Mouse (Mus musculus): ENCODE measurements at regions not wholly inside any gene's neighbourhood (a gene's known extent, or its start where the extent isn't known, plus 50 kb on each side); places are given as distances from the start of the nearest gene placed in this dataset.

DNA sequence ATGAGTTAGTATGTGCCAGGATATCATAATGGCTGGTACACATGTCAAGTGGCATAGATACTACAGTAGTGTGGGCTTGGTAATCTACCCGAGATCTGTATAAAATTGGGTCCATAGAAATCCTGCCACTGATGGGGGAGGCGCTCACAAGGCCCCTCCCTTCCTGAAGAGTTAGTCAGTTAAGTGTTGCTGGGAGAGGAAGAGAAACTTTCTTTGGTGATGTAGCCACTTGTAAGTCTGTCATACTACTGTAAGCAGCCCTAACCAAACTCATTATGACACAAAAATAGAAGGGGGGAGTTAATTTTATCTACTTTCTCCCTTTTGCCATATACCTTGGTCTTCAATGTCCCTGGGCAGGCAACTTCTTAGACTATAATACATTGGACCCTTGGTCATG is 316.3 kb downstream of the Setd4 start:
- H3K36me3 ChIP-seq (replicated peaks; ENCODE audit: control insufficient read depth, insufficient read depth, low read depth, low read length): no peaks in the 10 kb centered on the region
- peaks cover 2% of the 10 kb centered on the region; the same call in 1 of the 2 replicates for H3K4me1 ChIP-seq (ENCODE audit: control insufficient read depth, insufficient read depth, low read length)
- 82% methylated on average over 2 of the region's 2 CpGs for WGBS
- H3K27ac ChIP-seq (replicated peaks; ENCODE audit: low read depth, low read length): no peak overlapping the region
- ATAC-seq (replicated peaks; ENCODE audit: insufficient number of reproducible peaks, low FRiP score, low TSS enrichment, low read depth) (no peak), DNase-seq (ENCODE audit: low spot score) (no peak)
- no peak overlapping the region for H3K4me2 ChIP-seq (ENCODE audit: low read depth, low read length)
- no peaks in the 10 kb centered on the region for H3K27me3 ChIP-seq (ENCODE audit: control insufficient read depth, insufficient read depth, low read length)
- H3K9ac ChIP-seq (replicated peaks; ENCODE audit: low read length): no peak overlapping the region
- H3K4me3 ChIP-seq (ENCODE audit: low read depth, low read length): no peak overlapping the region
- no peaks in the 10 kb centered on the region for H3K9me3 ChIP-seq (replicated peaks; ENCODE audit: control insufficient read depth, low read length)

DNA sequence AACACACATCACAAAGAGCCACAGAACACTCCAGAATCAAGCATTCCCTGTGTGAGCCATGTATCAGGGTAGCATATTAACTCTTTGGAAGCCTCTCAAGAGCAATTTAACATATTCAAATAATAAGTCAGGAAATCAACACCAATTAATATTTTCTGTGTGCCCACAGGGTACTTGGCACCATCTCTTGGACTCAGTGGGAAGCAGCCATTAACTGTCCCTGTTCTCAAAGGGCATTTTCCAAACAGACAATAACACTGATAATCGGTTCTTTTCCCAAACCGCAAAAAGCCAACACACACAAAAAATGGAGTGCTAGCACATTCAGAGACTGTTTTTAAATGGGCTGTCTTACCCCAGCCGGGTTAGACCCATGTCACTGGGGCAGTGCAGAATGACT is 317.0 kb downstream of the Setd4 start:
- H3K4me2 ChIP-seq (ENCODE audit: low read depth, low read length): no peak overlapping the region
- no peak overlapping the region for H3K27ac ChIP-seq (replicated peaks; ENCODE audit: low read depth, low read length)
- no peaks in the 10 kb centered on the region for H3K9me3 ChIP-seq (replicated peaks; ENCODE audit: control insufficient read depth, low read length)
- no peak overlapping the region for H3K9ac ChIP-seq (replicated peaks; ENCODE audit: low read length)
- no peaks in the 10 kb centered on the region for H3K4me1 ChIP-seq (ENCODE audit: control insufficient read depth, insufficient read depth, low read length)
- no peaks in the 10 kb centered on the region for H3K27me3 ChIP-seq (ENCODE audit: control insufficient read depth, insufficient read depth, low read length)
- no peak for DNase-seq (ENCODE audit: low spot score)
- no peaks in the 10 kb centered on the region for H3K36me3 ChIP-seq (replicated peaks; ENCODE audit: control insufficient read depth, insufficient read depth, low read depth, low read length)
- no peak for ATAC-seq (replicated peaks; ENCODE audit: insufficient number of reproducible peaks, low FRiP score, low TSS enrichment, low read depth)
- no peak overlapping the region for H3K4me3 ChIP-seq (ENCODE audit: low read depth, low read length)
- WGBS: 88% methylated on average over 3 of the region's 3 CpGs

DNA sequence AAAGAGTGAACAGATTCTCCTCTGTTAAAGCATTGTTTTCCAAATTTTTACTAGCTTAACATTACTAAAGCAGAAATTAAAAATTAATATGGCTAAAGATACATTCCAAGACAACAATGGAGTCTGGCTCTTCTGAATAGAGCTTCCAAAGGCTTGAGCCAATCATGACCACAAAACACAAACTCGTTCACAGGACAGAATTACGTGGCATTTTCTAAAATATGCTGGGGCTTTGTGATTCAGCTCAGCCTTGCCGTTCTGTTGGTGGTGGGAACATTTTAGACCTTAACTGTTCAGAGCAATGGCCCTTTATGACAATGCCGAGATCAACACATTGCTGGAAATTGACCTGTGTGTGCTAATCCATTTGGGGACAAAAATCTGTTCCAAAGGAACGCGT is 318.7 kb downstream of the Setd4 start:
- H3K4me1 ChIP-seq (ENCODE audit: control insufficient read depth, insufficient read depth, low read length): no peaks in the 10 kb centered on the region
- H3K27me3 ChIP-seq (ENCODE audit: control insufficient read depth, insufficient read depth, low read length): no peaks in the 10 kb centered on the region
- DNase-seq (ENCODE audit: low spot score) (no peak), ATAC-seq (replicated peaks; ENCODE audit: insufficient number of reproducible peaks, low FRiP score, low TSS enrichment, low read depth) (no peak)
- no peak overlapping the region for H3K27ac ChIP-seq (replicated peaks; ENCODE audit: low read depth, low read length)
- H3K9ac ChIP-seq (replicated peaks; ENCODE audit: low read length): no peak overlapping the region
- no peaks in the 10 kb centered on the region for H3K36me3 ChIP-seq (replicated peaks; ENCODE audit: control insufficient read depth, insufficient read depth, low read depth, low read length)
- no peak overlapping the region for H3K4me2 ChIP-seq (ENCODE audit: low read depth, low read length)
- 93% methylated on average over 6 of the region's 6 CpGs for WGBS
- H3K4me3 ChIP-seq (ENCODE audit: low read depth, low read length): no peak overlapping the region
- H3K9me3 ChIP-seq (replicated peaks; ENCODE audit: control insufficient read depth, low read length): no peaks in the 10 kb centered on the region

- WGBS: 21% methylated on average over 1 of the region's 1 CpGs
- H3K9ac ChIP-seq (replicated peaks; ENCODE audit: low read length): no peak overlapping the region
- no peak for DNase-seq (ENCODE audit: low spot score)
- H3K27me3 ChIP-seq (ENCODE audit: control insufficient read depth, insufficient read depth, low read length): no peaks in the 10 kb centered on the region
- no peaks in the 10 kb centered on the region; the same call in 1 of the 2 replicates for H3K4me1 ChIP-seq (ENCODE audit: control insufficient read depth, insufficient read depth, low read length)
- no peaks in the 10 kb centered on the region for H3K36me3 ChIP-seq (replicated peaks; ENCODE audit: control insufficient read depth, insufficient read depth, low read depth, low read length)
- no peaks in the 10 kb centered on the region for H3K9me3 ChIP-seq (replicated peaks; ENCODE audit: control insufficient read depth, low read length)
- H3K4me3 ChIP-seq (ENCODE audit: low read depth, low read length): no peak overlapping the region
- H3K4me2 ChIP-seq (ENCODE audit: low read depth, low read length): no peak overlapping the region
- ATAC-seq (replicated peaks; ENCODE audit: insufficient number of reproducible peaks, low FRiP score, low TSS enrichment, low read depth): no peak
- H3K27ac ChIP-seq (replicated peaks; ENCODE audit: low read depth, low read length): no peak overlapping the region
These were observed 322.1 kb downstream of the Setd4 start for GRCm38 (mm10) chr16:93281715-93282114.

DNA sequence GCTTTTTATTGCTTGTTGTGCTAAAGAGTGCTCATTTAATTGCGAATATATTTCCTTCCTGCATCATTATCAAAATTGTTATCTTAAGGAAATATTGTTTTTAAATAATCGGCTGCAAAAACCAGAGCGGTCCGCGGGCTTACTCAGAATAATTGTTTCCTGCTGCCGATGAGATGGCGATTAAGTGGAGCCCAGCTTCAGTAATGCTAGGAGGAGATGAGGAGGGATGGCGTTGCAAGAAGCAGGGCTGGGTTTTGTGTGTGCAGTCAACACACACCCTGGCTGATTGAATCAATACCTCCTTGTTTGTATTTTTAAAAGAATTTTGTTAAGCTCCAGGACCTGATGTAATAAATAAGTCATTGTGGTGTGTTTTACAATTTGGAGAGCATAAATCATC is 331.2 kb downstream of the Setd4 start:
- H3K27me3 ChIP-seq (ENCODE audit: control insufficient read depth, insufficient read depth, low read length): no peaks in the 10 kb centered on the region
- no peak overlapping the region for H3K27ac ChIP-seq (replicated peaks; ENCODE audit: low read depth, low read length)
- H3K4me2 ChIP-seq (ENCODE audit: low read depth, low read length): no peak overlapping the region
- no peak overlapping the region for H3K9ac ChIP-seq (replicated peaks; ENCODE audit: low read length)
- no peak for ATAC-seq (replicated peaks; ENCODE audit: insufficient number of reproducible peaks, low FRiP score, low TSS enrichment, low read depth)
- WGBS: 24% methylated on average over 8 of the region's 8 CpGs
- H3K36me3 ChIP-seq (replicated peaks; ENCODE audit: control insufficient read depth, insufficient read depth, low read depth, low read length): no peaks in the 10 kb centered on the region
- no peaks in the 10 kb centered on the region; the same call in 1 of the 2 replicates for H3K4me1 ChIP-seq (ENCODE audit: control insufficient read depth, insufficient read depth, low read length)
- no peak overlapping the region for H3K4me3 ChIP-seq (ENCODE audit: low read depth, low read length)
- no peaks in the 10 kb centered on the region for H3K9me3 ChIP-seq (replicated peaks; ENCODE audit: control insufficient read depth, low read length)
- peak; percentile 72 for DNase-seq (ENCODE audit: low spot score)

DNA sequence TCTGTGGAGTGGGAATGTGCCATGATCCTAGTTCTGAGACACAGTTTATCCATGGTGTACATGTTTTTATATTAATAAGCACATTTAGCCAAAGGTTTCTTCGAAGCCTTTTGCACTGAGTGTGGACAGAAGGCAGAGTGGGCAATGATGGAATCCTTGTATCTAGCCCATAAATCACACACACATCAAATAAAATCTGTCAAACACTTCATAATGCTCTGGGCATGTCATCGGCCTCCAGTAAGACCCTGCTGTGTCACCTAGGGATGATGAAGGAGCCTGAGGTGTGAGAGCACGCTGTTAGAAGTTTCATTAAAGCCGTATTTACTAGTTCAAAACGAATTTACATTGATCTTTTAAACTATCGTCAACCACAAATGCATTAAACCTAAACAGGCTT is 331.7 kb downstream of the Setd4 start:
- 59% methylated on average over 6 of the region's 6 CpGs for WGBS
- DNase-seq (ENCODE audit: low spot score) (no peak), ATAC-seq (replicated peaks; ENCODE audit: insufficient number of reproducible peaks, low FRiP score, low TSS enrichment, low read depth) (no peak)
- Histone ChIP-seq H3K9ac (replicated peaks; ENCODE audit: low read length) (no peak overlapping the region), H3K4me3 (ENCODE audit: low read depth, low read length) (no peak overlapping the region), H3K4me2 (ENCODE audit: low read depth, low read length) (no peak overlapping the region), H3K9me3 (replicated peaks; ENCODE audit: control insufficient read depth, low read length) (no peaks in the 10 kb centered on the region), H3K36me3 (replicated peaks; ENCODE audit: control insufficient read depth, insufficient read depth, low read depth, low read length) (no peaks in the 10 kb centered on the region), H3K27ac (replicated peaks; ENCODE audit: low read depth, low read length) (no peak overlapping the region), H3K27me3 (ENCODE audit: control insufficient read depth, insufficient read depth, low read length) (no peaks in the 10 kb centered on the region), H3K4me1 (ENCODE audit: control insufficient read depth, insufficient read depth, low read length) (no peaks in the 10 kb centered on the region)

- Histone ChIP-seq H3K27me3 (ENCODE audit: control insufficient read depth, insufficient read depth, low read length) (no peaks in the 10 kb centered on the region), H3K36me3 (replicated peaks; ENCODE audit: control insufficient read depth, insufficient read depth, low read depth, low read length) (no peaks in the 10 kb centered on the region), H3K27ac (replicated peaks; ENCODE audit: low read depth, low read length) (no peak overlapping the region), H3K4me1 (ENCODE audit: control insufficient read depth, insufficient read depth, low read length) (no peaks in the 10 kb centered on the region), H3K9ac (replicated peaks; ENCODE audit: low read length) (no peak overlapping the region), H3K4me2 (ENCODE audit: low read depth, low read length) (no peak overlapping the region), H3K9me3 (replicated peaks; ENCODE audit: control insufficient read depth, low read length) (no peaks in the 10 kb centered on the region), H3K4me3 (ENCODE audit: low read depth, low read length) (no peak overlapping the region)
- ATAC-seq (replicated peaks; ENCODE audit: insufficient number of reproducible peaks, low FRiP score, low TSS enrichment, low read depth): no peak
- DNase-seq (ENCODE audit: low spot score): no peak
- 55% methylated on average over 4 of the region's 4 CpGs for WGBS
These were observed 339.7 kb downstream of the Setd4 start for GRCm38 (mm10) chr16:93264061-93264585.

DNA sequence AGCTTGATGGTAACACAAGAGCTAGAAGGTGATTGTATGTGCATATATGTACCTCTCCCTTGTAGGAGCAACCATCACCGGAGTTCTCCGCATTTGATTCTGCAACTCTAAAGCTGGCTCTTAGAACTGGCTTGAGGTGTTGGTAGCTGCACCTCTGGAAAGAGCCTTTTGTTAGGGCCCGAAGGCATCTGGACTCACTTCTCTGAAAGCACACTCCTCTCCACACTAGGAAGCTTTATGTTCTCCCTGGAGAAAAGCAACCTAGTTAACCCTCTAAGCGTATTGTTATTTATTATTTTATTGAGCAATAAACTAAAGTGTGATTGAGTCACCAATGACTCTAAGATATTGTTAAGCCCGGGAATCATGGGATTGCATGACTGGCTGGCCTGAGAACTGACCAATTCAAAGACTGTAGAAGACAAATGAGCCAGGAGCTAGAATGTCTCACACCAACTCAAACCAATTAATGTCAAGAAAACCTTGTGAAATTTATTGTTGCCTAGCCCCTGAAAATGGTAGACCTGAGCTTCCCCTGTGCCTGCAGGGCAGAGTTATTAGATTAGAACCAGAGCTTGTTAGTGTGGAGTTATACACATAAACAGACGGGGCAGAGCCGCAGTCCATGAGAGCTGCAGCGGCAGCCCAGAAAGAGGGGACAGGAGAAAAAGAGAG is 340.6 kb downstream of the Setd4 start:
- Histone ChIP-seq H3K4me2 (ENCODE audit: low read depth, low read length) (no peak overlapping the region), H3K9ac (replicated peaks; ENCODE audit: low read length) (no peak overlapping the region), H3K27ac (replicated peaks; ENCODE audit: low read depth, low read length) (no peak overlapping the region), H3K4me3 (ENCODE audit: low read depth, low read length) (no peak overlapping the region), H3K4me1 (ENCODE audit: control insufficient read depth, insufficient read depth, low read length) (no peaks in the 10 kb centered on the region), H3K9me3 (replicated peaks; ENCODE audit: control insufficient read depth, low read length) (no peaks in the 10 kb centered on the region), H3K36me3 (replicated peaks; ENCODE audit: control insufficient read depth, insufficient read depth, low read depth, low read length) (no peaks in the 10 kb centered on the region), H3K27me3 (ENCODE audit: control insufficient read depth, insufficient read depth, low read length) (no peaks in the 10 kb centered on the region)
- no peak for ATAC-seq (replicated peaks; ENCODE audit: insufficient number of reproducible peaks, low FRiP score, low TSS enrichment, low read depth)
- peak; percentile 29 for DNase-seq (ENCODE audit: low spot score)
- 76% methylated on average over 8 of the region's 8 CpGs for WGBS
